Mouse (Mus musculus): Measurements from ENCODE around the gene Zbtb21.

Zbtb21 gene

GRCm38 (mm10) chr16:97941844-97942243, 20.6 kb downstream of the Zbtb21 start:
- no peak for DNase-seq

GRCm38 (mm10) chr16:97940471-97940973, 21.9 kb downstream of the Zbtb21 start:
- DNase-seq = no peak

- DNase-seq = no peak
Measured at GRCm38 (mm10) chr16:97935815-97936214, 26.6 kb downstream of the Zbtb21 start.

- no peak for DNase-seq
Measured at GRCm38 (mm10) chr16:97930231-97930630, 32.2 kb downstream of the Zbtb21 start.

- DNase-seq = peak; percentile 79
Measured at GRCm38 (mm10) chr16:97929520-97929919, 32.9 kb downstream of the Zbtb21 start.

GRCm38 (mm10) chr16:97927331-97927938, 35.0 kb downstream of the Zbtb21 start:
- no peak for DNase-seq

- DNase-seq = no peak
Measured at GRCm38 (mm10) chr16:97926381-97926780, 36.0 kb downstream of the Zbtb21 start.

- no peak for DNase-seq
Measured at GRCm38 (mm10) chr16:97925760-97926159, 36.7 kb downstream of the Zbtb21 start.

GRCm38 (mm10) chr16:97923700-97924099, 38.7 kb downstream of the Zbtb21 start:
- no peak for DNase-seq

GRCm38 (mm10) chr16:97922779-97923126, 39.7 kb downstream of the Zbtb21 start:
- no peak for DNase-seq

- peak; percentile 90 for DNase-seq
Measured at GRCm38 (mm10) chr16:97921961-97922778, 40.3 kb downstream of the Zbtb21 start.

GRCm38 (mm10) chr16:97920621-97921020, 41.8 kb downstream of the Zbtb21 start:
- peak; percentile 35 for DNase-seq

- no peak for DNase-seq
Measured at GRCm38 (mm10) chr16:97919793-97920192, 42.6 kb downstream of the Zbtb21 start.

GRCm38 (mm10) chr16:97912873-97913272, 49.5 kb downstream of the Zbtb21 start:
- DNase-seq = peak; percentile 32

- no peak for DNase-seq
Measured at GRCm38 (mm10) chr16:97909356-97909755, 53.1 kb downstream of the Zbtb21 start.

GRCm38 (mm10) chr16:97907496-97907895, 54.9 kb downstream of the Zbtb21 start:
- no peak for DNase-seq

GRCm38 (mm10) chr16:97906337-97906736, 56.1 kb downstream of the Zbtb21 start:
- no peak for DNase-seq

- no peak for DNase-seq
Measured at GRCm38 (mm10) chr16:97905449-97905991, 56.9 kb downstream of the Zbtb21 start.

- DNase-seq = no peak
Measured at GRCm38 (mm10) chr16:97904035-97904434, 58.4 kb downstream of the Zbtb21 start.

GRCm38 (mm10) chr16:97897346-97898024, 64.9 kb downstream of the Zbtb21 start:
- peak; percentile 78 for DNase-seq

All from kidney, adult 9 months (tissue).